Mouse (Mus musculus) liver, embryonic 16.5 days (tissue): ENCODE results near the gene Nlrp9b. TPM values are rescaled to one million over a fixed set of nuclear protein-coding genes. Genes with fewer than 3 reads are reported as not detected.
"Not testable (repeated sequence)": the region's sequence is repeated elsewhere in the genome, so short reads cannot be mapped to it uniquely, and the experiment has no call there.

ENCODE experiments used
- ATAC-seq: fragments of 200-750 bp; cut with Nextera tagmentation; 2 replicates; pipeline ENCODE4 v1.8.0; 2017; ENCODE audit warnings: low read depth, mild to moderate bottlenecking, moderate number of reproducible peaks, moderate library complexity
- H3K27ac ChIP-seq: fragments of 300-500 bp; sonication (generic); 2 replicates; pipeline ENCODE4 v1.5.1; 2014; ENCODE audit warnings: mild to moderate bottlenecking, low read length
- H3K27me3 ChIP-seq: fragments of 300-500 bp; sonication (generic); 2 replicates; pipeline ENCODE4 v1.6.1; 2014; ENCODE audit warnings: low read depth, low read length, mixed read lengths; ENCODE audit not compliant: control insufficient read depth, insufficient read depth
- H3K36me3 ChIP-seq: fragments of 300-500 bp; sonication (generic); 2 replicates; pipeline ENCODE4 v1.6.1; 2014; ENCODE audit warnings: mild to moderate bottlenecking; ENCODE audit not compliant: control insufficient read depth, insufficient read depth
- H3K4me1 ChIP-seq: fragments of 300-500 bp; sonication (generic); 2 replicates; pipeline ENCODE4 v1.6.1; 2014; ENCODE audit warnings: low read depth, low read length, mixed read lengths; ENCODE audit not compliant: control insufficient read depth
- H3K4me2 ChIP-seq: fragments of 300-500 bp; sonication (generic); 2 replicates; pipeline ENCODE4 v1.6.1; 2014; ENCODE audit warnings: low read depth, low read length, mixed read lengths
- H3K4me3 ChIP-seq: fragments of 300-500 bp; sonication (generic); 2 replicates; pipeline ENCODE4 v1.5.1; 2014; ENCODE audit warnings: low read depth, mild to moderate bottlenecking, low read length
- H3K9ac ChIP-seq: fragments of 300-500 bp; sonication (generic); 2 replicates; pipeline ENCODE4 v1.6.1; 2014; ENCODE audit warnings: low read depth, low read length
- H3K9me3 ChIP-seq: fragments of 300-500 bp; sonication (generic); replicated peaks from 2 replicates; pipeline ENCODE4 v1.6.1; 2016; ENCODE audit warnings: low read length; ENCODE audit not compliant: control insufficient read depth
- WGBS: fragments of 180-500 bp; shearing (Covaris S2); extraction: QIAGEN DNeasy Blood & Tissue Kit; methylation state at CpG from one replicate; pipeline ENCODE4 v1.1.7; 2014; ENCODE audit not compliant: insufficient replicate concordance; 5-methylcytosine and 5-hydroxymethylcytosine counted together
- polyA plus RNA-seq: library from polyadenylated mRNA; unstranded; fragments of >200 nt; fragmentation: Nextera tagmentation; extraction: Ambion mirVana; gene quantifications from 2 replicates; pipeline ENCODE4 v1.2.1, GENCODE M21; 2015

The Nlrp9b gene
- polyA plus RNA-seq, 1 experiment from 2014 or later = not detected

GRCm38 (mm10) chr7:19955861-19956260 lies 35.4 kb upstream of the Nlrp9b start:
- Histone ChIP-seq H3K4me3 (no peak overlapping the region), H3K4me2 (no peak overlapping the region), H3K4me1 (peaks cover 2% of the 10 kb centered on the region; the same call in 1 of the 2 replicates), H3K36me3 (no peaks in the 10 kb centered on the region), H3K9me3 (no peaks in the 10 kb centered on the region), H3K27ac (no peak overlapping the region), H3K27me3 (no peaks in the 10 kb centered on the region), H3K9ac (no peak overlapping the region)
- WGBS = 67% methylated on average over 4 of the region's 4 CpGs
- ATAC-seq = no peak

GRCm38 (mm10) chr7:19956341-19956781 lies 34.9 kb upstream of the Nlrp9b start:
- no peak overlapping the region for H3K4me3 ChIP-seq
- H3K4me2 ChIP-seq = no peak overlapping the region
- no peaks in the 10 kb centered on the region for H3K9me3 ChIP-seq
- WGBS = 2% methylated on average over 7 of the region's 7 CpGs
- H3K36me3 ChIP-seq = no peaks in the 10 kb centered on the region
- no peak overlapping the region for H3K9ac ChIP-seq
- H3K27me3 ChIP-seq = no peaks in the 10 kb centered on the region
- H3K4me1 ChIP-seq = peaks cover 2% of the 10 kb centered on the region; the same call in 1 of the 2 replicates
- no peak overlapping the region for H3K27ac ChIP-seq
- ATAC-seq = no peak

GRCm38 (mm10) chr7:19962423-19962822 lies 28.8 kb upstream of the Nlrp9b start:
- H3K4me3 ChIP-seq = no peak overlapping the region
- ATAC-seq = no peak
- no peaks in the 10 kb centered on the region for H3K9me3 ChIP-seq

GRCm38 (mm10) chr7:19964985-19965579 lies 26.2 kb upstream of the Nlrp9b start, which contains the start of gene Ceacam20:
Gene Ceacam20 (plus strand): TSS chr7:19965412.
- Histone ChIP-seq H3K9ac (no peak within 1 kb of the TSS), H3K9me3 (no peaks in the 10 kb centered on the region; the same call in 1 of the 2 replicates), H3K36me3 (no peaks in the 10 kb centered on the region), H3K4me1 (no peaks in the 10 kb centered on the region), H3K4me2 (no peak within 1 kb of the TSS), H3K4me3 (no peak within 1 kb of the TSS), H3K27ac (no peak within 1 kb of the TSS), H3K27me3 (no peaks in the 10 kb centered on the region)
- no peak for ATAC-seq
- WGBS = 54% methylated on average over 7 of the region's 7 CpGs

More at GRCm38 (mm10) chr7:19962423-19962822, 28.8 kb upstream of the Nlrp9b start:
- 36% methylated on average over 1 of the region's 1 CpGs for WGBS
- Histone ChIP-seq H3K27ac (no peak overlapping the region), H3K27me3 (no peaks in the 10 kb centered on the region), H3K4me1 (no peaks in the 10 kb centered on the region), H3K36me3 (no peaks in the 10 kb centered on the region), H3K4me2 (no peak overlapping the region), H3K9ac (no peak overlapping the region)

- no peak overlapping the region for H3K27ac ChIP-seq
- H3K4me3 ChIP-seq = no peak overlapping the region
- no peaks in the 10 kb centered on the region for H3K27me3 ChIP-seq
- H3K4me2 ChIP-seq = no peak overlapping the region
- 58% methylated on average over 3 of the region's 3 CpGs for WGBS
- H3K36me3 ChIP-seq = no peaks in the 10 kb centered on the region
- H3K9me3 ChIP-seq = no peaks in the 10 kb centered on the region; the same call in 1 of the 2 replicates
- no peak overlapping the region for H3K9ac ChIP-seq
- no peak for ATAC-seq
- H3K4me1 ChIP-seq = no peaks in the 10 kb centered on the region
Measured at GRCm38 (mm10) chr7:19969106-19969505, 22.2 kb upstream of the Nlrp9b start.

GRCm38 (mm10) chr7:19969541-19970090 lies 21.6 kb upstream of the Nlrp9b start:
- ATAC-seq = no peak
- H3K9ac ChIP-seq = no peak overlapping the region
- H3K9me3 ChIP-seq = no peaks in the 10 kb centered on the region; the same call in 1 of the 2 replicates
- H3K4me3 ChIP-seq = no peak overlapping the region
- no peak overlapping the region for H3K4me2 ChIP-seq
- H3K27me3 ChIP-seq = no peaks in the 10 kb centered on the region
- no peak overlapping the region for H3K27ac ChIP-seq
- H3K36me3 ChIP-seq = no peaks in the 10 kb centered on the region
- H3K4me1 ChIP-seq = no peaks in the 10 kb centered on the region
- 82% methylated on average over 4 of the region's 4 CpGs for WGBS

GRCm38 (mm10) chr7:19970196-19970595 lies 21.1 kb upstream of the Nlrp9b start:
- no peak overlapping the region for H3K4me3 ChIP-seq
- H3K27me3 ChIP-seq = no peaks in the 10 kb centered on the region
- no peaks in the 10 kb centered on the region for H3K36me3 ChIP-seq
- no peak overlapping the region for H3K9ac ChIP-seq
- no peak overlapping the region for H3K4me2 ChIP-seq
- no peak overlapping the region for H3K27ac ChIP-seq
- H3K9me3 ChIP-seq = no peaks in the 10 kb centered on the region; the same call in 1 of the 2 replicates
- 77% methylated on average over 8 of the region's 8 CpGs for WGBS
- H3K4me1 ChIP-seq = no peaks in the 10 kb centered on the region
- ATAC-seq = no peak

- Histone ChIP-seq H3K27ac (no peak overlapping the region), H3K9me3 (no peaks in the 10 kb centered on the region; the same call in 1 of the 2 replicates), H3K4me3 (no peak overlapping the region), H3K4me1 (no peaks in the 10 kb centered on the region), H3K4me2 (no peak overlapping the region), H3K9ac (no peak overlapping the region), H3K27me3 (no peaks in the 10 kb centered on the region), H3K36me3 (no peaks in the 10 kb centered on the region)
- ATAC-seq = no peak
- WGBS = 60% methylated on average over 4 of the region's 4 CpGs
Measured at GRCm38 (mm10) chr7:19971516-19971915, 19.7 kb upstream of the Nlrp9b start.

- H3K4me2 ChIP-seq, H3K9me3 ChIP-seq, H3K36me3 ChIP-seq, ATAC-seq, H3K27me3 ChIP-seq, H3K4me3 ChIP-seq, H3K9ac ChIP-seq, H3K27ac ChIP-seq, H3K4me1 ChIP-seq: not testable (repeated sequence)
- WGBS = 37% methylated on average over 3 of the region's 3 CpGs
Measured at GRCm38 (mm10) chr7:19996721-19997120, 5.5 kb downstream of the Nlrp9b start.
